Mouse (Mus musculus): ENCODE data around the gene Sox13. TPM values are rescaled to one million over a fixed set of nuclear protein-coding genes. Genes with fewer than 3 reads are reported as not detected.

The Sox13 gene
- polyA plus RNA-seq, 1 experiment from 2014 or later = 9.4 TPM

GRCm38 (mm10) chr1:133379254-133379985, 44.8 kb downstream of the Sox13 start:
- WGBS = 57% methylated on average over 10 of the region's 10 CpGs
- ATAC-seq (ENCODE audit: insufficient read depth) = no peak
- Histone ChIP-seq H3K4me3 (ENCODE audit: low read depth, low read length) (no peak overlapping the region), H3K27ac (ENCODE audit: low read depth) (no peak overlapping the region), H3K36me3 (ENCODE audit: insufficient read depth) (peaks cover 4% of the 10 kb centered on the region; the same call in 1 of the 2 replicates), H3K9ac (no peak overlapping the region), H3K4me1 (ENCODE audit: insufficient read depth) (no peaks in the 10 kb centered on the region), H3K9me3 (ENCODE audit: low read depth, low read length) (no peaks in the 10 kb centered on the region), H3K4me2 (no peak overlapping the region), H3K27me3 (ENCODE audit: insufficient read depth, low read length) (no peaks in the 10 kb centered on the region)
- DNase-seq = peak; percentile 31
- TF ChIP-seq CTCF (IDR thresholded peaks at IDR 0.05; ENCODE audit: low read depth) = no peak

GRCm38 (mm10) chr1:133377547-133377946, 46.6 kb downstream of the Sox13 start:
- 90% methylated on average over 5 of the region's 5 CpGs for WGBS
- H3K4me3 ChIP-seq (ENCODE audit: low read depth, low read length) = no peak overlapping the region
- DNase-seq (no peak), ATAC-seq (ENCODE audit: insufficient read depth) (no peak)
- H3K9me3 ChIP-seq (ENCODE audit: low read depth, low read length) = no peaks in the 10 kb centered on the region
- no peak overlapping the region for H3K27ac ChIP-seq (ENCODE audit: low read depth)
- no peak overlapping the region for H3K9ac ChIP-seq
- no peaks in the 10 kb centered on the region for H3K36me3 ChIP-seq (ENCODE audit: insufficient read depth)
- H3K27me3 ChIP-seq (ENCODE audit: insufficient read depth, low read length) = no peaks in the 10 kb centered on the region
- H3K4me2 ChIP-seq = no peak overlapping the region
- no peak for TF ChIP-seq CTCF (IDR thresholded peaks at IDR 0.05; ENCODE audit: low read depth)
- no peaks in the 10 kb centered on the region for H3K4me1 ChIP-seq (ENCODE audit: insufficient read depth)

- no peaks in the 10 kb centered on the region for H3K27me3 ChIP-seq (ENCODE audit: insufficient read depth, low read length)
- ATAC-seq (ENCODE audit: insufficient read depth) (no peak), DNase-seq (no peak)
- no peak overlapping the region for H3K27ac ChIP-seq (ENCODE audit: low read depth)
- 56% methylated on average over 10 of the region's 10 CpGs for WGBS
- H3K9me3 ChIP-seq (ENCODE audit: low read depth, low read length) = no peaks in the 10 kb centered on the region
- no peak overlapping the region for H3K4me2 ChIP-seq
- no peaks in the 10 kb centered on the region for H3K36me3 ChIP-seq (ENCODE audit: insufficient read depth)
- no peak for TF ChIP-seq CTCF (IDR thresholded peaks at IDR 0.05; ENCODE audit: low read depth)
- no peak overlapping the region for H3K4me3 ChIP-seq (ENCODE audit: low read depth, low read length)
- H3K4me1 ChIP-seq (ENCODE audit: insufficient read depth) = no peaks in the 10 kb centered on the region
- no peak overlapping the region for H3K9ac ChIP-seq
Observed at GRCm38 (mm10) chr1:133375696-133376346, 48.4 kb downstream of the Sox13 start.

GRCm38 (mm10) chr1:133372113-133372512, 52.1 kb downstream of the Sox13 start:
- no peak overlapping the region for H3K4me2 ChIP-seq
- 44% methylated on average over 8 of the region's 8 CpGs for WGBS
- no peak overlapping the region for H3K4me3 ChIP-seq (ENCODE audit: low read depth, low read length)
- ATAC-seq (ENCODE audit: insufficient read depth) (no peak), DNase-seq (no peak)
- TF ChIP-seq CTCF (IDR thresholded peaks at IDR 0.05; ENCODE audit: low read depth) = no peak
- no peaks in the 10 kb centered on the region for H3K27me3 ChIP-seq (ENCODE audit: insufficient read depth, low read length)
- no peaks in the 10 kb centered on the region for H3K36me3 ChIP-seq (ENCODE audit: insufficient read depth)
- no peak overlapping the region for H3K27ac ChIP-seq (ENCODE audit: low read depth)
- no peak overlapping the region for H3K9ac ChIP-seq
- no peaks in the 10 kb centered on the region for H3K9me3 ChIP-seq (ENCODE audit: low read depth, low read length)
- H3K4me1 ChIP-seq (ENCODE audit: insufficient read depth) = 0 out of 2 replicates have a peak, but pooled peaks cover 5% of the 10 kb centered on the region

GRCm38 (mm10) chr1:133371431-133371830, 52.7 kb downstream of the Sox13 start:
- 73% methylated on average over 6 of the region's 6 CpGs for WGBS

GRCm38 (mm10) chr1:133370352-133370751, 53.8 kb downstream of the Sox13 start:
- no peak overlapping the region for H3K9ac ChIP-seq
- no peak for TF ChIP-seq CTCF (IDR thresholded peaks at IDR 0.05; ENCODE audit: low read depth)
- H3K36me3 ChIP-seq (ENCODE audit: insufficient read depth) = no peaks in the 10 kb centered on the region
- WGBS = 47% methylated on average over 4 of the region's 4 CpGs
- no peak overlapping the region for H3K4me2 ChIP-seq
- H3K27ac ChIP-seq (ENCODE audit: low read depth) = no peak overlapping the region
- no peak for DNase-seq
- no peak for ATAC-seq (ENCODE audit: insufficient read depth)
- no peak overlapping the region for H3K4me3 ChIP-seq (ENCODE audit: low read depth, low read length)
- H3K9me3 ChIP-seq (ENCODE audit: low read depth, low read length) = no peaks in the 10 kb centered on the region
- 0 out of 2 replicates have a peak, but pooled peaks cover 3% of the 10 kb centered on the region for H3K27me3 ChIP-seq (ENCODE audit: insufficient read depth, low read length)
- 0 out of 2 replicates have a peak, but pooled peaks cover 5% of the 10 kb centered on the region for H3K4me1 ChIP-seq (ENCODE audit: insufficient read depth)

More at GRCm38 (mm10) chr1:133371431-133371830, 52.7 kb downstream of the Sox13 start:
- Histone ChIP-seq H3K9ac (no peak overlapping the region), H3K9me3 (ENCODE audit: low read depth, low read length) (no peaks in the 10 kb centered on the region), H3K4me2 (no peak overlapping the region), H3K27me3 (ENCODE audit: insufficient read depth, low read length) (no peaks in the 10 kb centered on the region), H3K27ac (ENCODE audit: low read depth) (no peak overlapping the region), H3K4me3 (ENCODE audit: low read depth, low read length) (no peak overlapping the region), H3K4me1 (ENCODE audit: insufficient read depth) (0 out of 2 replicates have a peak, but pooled peaks cover 5% of the 10 kb centered on the region), H3K36me3 (ENCODE audit: insufficient read depth) (no peaks in the 10 kb centered on the region)
- ATAC-seq (ENCODE audit: insufficient read depth) (no peak), DNase-seq (no peak)
- TF ChIP-seq CTCF (IDR thresholded peaks at IDR 0.05; ENCODE audit: low read depth) = no peak

- H3K36me3 ChIP-seq (ENCODE audit: insufficient read depth) = no peaks in the 10 kb centered on the region
- H3K9ac ChIP-seq = no peak overlapping the region
- H3K27me3 ChIP-seq (ENCODE audit: insufficient read depth, low read length) = peaks cover 15% of the 10 kb centered on the region; the same call in 1 of the 2 replicates
- 0 out of 2 replicates have a peak, but pooled peaks cover 5% of the 10 kb centered on the region for H3K4me1 ChIP-seq (ENCODE audit: insufficient read depth)
- WGBS = 61% methylated on average over 10 of the region's 10 CpGs
- DNase-seq = no peak
- H3K4me2 ChIP-seq = no peak overlapping the region
- H3K9me3 ChIP-seq (ENCODE audit: low read depth, low read length) = no peaks in the 10 kb centered on the region
- no peak overlapping the region for H3K4me3 ChIP-seq (ENCODE audit: low read depth, low read length)
- no peak for ATAC-seq (ENCODE audit: insufficient read depth)
- no peak overlapping the region for H3K27ac ChIP-seq (ENCODE audit: low read depth)
- no peak for TF ChIP-seq CTCF (IDR thresholded peaks at IDR 0.05; ENCODE audit: low read depth)
Observed at GRCm38 (mm10) chr1:133368644-133369043, 55.5 kb downstream of the Sox13 start.
